Mouse (Mus musculus) heart, postnatal 14 days (tissue): ENCODE data around the gene Gm3417. TPM values are rescaled to one million over a fixed set of nuclear protein-coding genes. Genes with fewer than 3 reads are reported as not detected.
"Not testable (repeated sequence)": the region's sequence is repeated elsewhere in the genome, so short reads cannot be mapped to it uniquely, and the experiment has no call there.

Experiments used
- DNase-seq, 2 experiments: peaks; one replicate each; pipeline ENCODE4 v3.0.0; 2021 to 2022
- intact Hi-C: fragments of 180-260 bp; cut with DNase I; formaldehyde crosslinking; loops from one replicate; pipeline ENCODE4 v1.15.1; 2025
- total RNA-seq, 2 experiments: library from RNA; stranded (reverse); gene quantifications; 2 replicates each; pipeline ENCODE4 v1.2.3; 2021

Gene Gm3417
- total RNA-seq, 2 experiments from 2014 or later: not detected

- DNase-seq: no peak
- intact Hi-C loops: no loop called here
These were observed 18.6 kb downstream of the Gm3417 start for GRCm38 (mm10) chr17:14959979-14960378.

- intact Hi-C loops: no loop called here
- no peak for DNase-seq
These were observed 19.8 kb downstream of the Gm3417 start for GRCm38 (mm10) chr17:14958686-14959327.

GRCm38 (mm10) chr17:14953452-14953851 lies 25.1 kb downstream of the Gm3417 start:
- DNase-seq: peak in 1 of 2 experiments; percentile 5
- intact Hi-C loops: no loop called here

- DNase-seq: no peak
- intact Hi-C loops: no loop called here
These were observed 29.3 kb downstream of the Gm3417 start for GRCm38 (mm10) chr17:14949161-14949827.

GRCm38 (mm10) chr17:14944551-14944950 lies 34.0 kb downstream of the Gm3417 start:
- no peak for DNase-seq
- intact Hi-C loops: no loop called here

GRCm38 (mm10) chr17:14943729-14944059 lies 34.9 kb downstream of the Gm3417 start:
- intact Hi-C loops: no loop called here
- DNase-seq: no peak

GRCm38 (mm10) chr17:14943009-14943728 lies 35.4 kb downstream of the Gm3417 start, which contains the start of the genes Wdr27 and 1600012H06Rik:
Gene Wdr27, minus strand, starts transcription at chr17:14943158.
Gene 1600012H06Rik, plus strand, starts transcription at chr17:14943184.
- peak; percentile 99 to 100 for DNase-seq
- intact Hi-C loops: no loop called here

- DNase-seq, intact Hi-C loops: not testable (repeated sequence)
These were observed 36.4 kb downstream of the Gm3417 start for GRCm38 (mm10) chr17:14942181-14942580.

- intact Hi-C loops: no loop called here
- no peak for DNase-seq
These were observed 42.6 kb downstream of the Gm3417 start for GRCm38 (mm10) chr17:14935841-14936605.

GRCm38 (mm10) chr17:14935280-14935679 lies 43.3 kb downstream of the Gm3417 start:
- intact Hi-C loops, DNase-seq: not testable (repeated sequence)

- no peak for DNase-seq
- intact Hi-C loops: no loop called here
These were observed 47.1 kb downstream of the Gm3417 start for GRCm38 (mm10) chr17:14931469-14931868.

- intact Hi-C loops: no loop called here
- no peak for DNase-seq
These were observed 47.9 kb downstream of the Gm3417 start for GRCm38 (mm10) chr17:14930697-14931096.

- intact Hi-C loops: no loop called here
- no peak for DNase-seq
These were observed 50.0 kb downstream of the Gm3417 start for GRCm38 (mm10) chr17:14928631-14929030.

- intact Hi-C loops: no loop called here
- no peak for DNase-seq
These were observed 50.9 kb downstream of the Gm3417 start for GRCm38 (mm10) chr17:14927644-14928218.

GRCm38 (mm10) chr17:14921582-14921981 lies 57.0 kb downstream of the Gm3417 start:
- no peak for DNase-seq
- intact Hi-C loops: no loop called here

GRCm38 (mm10) chr17:14917866-14918265 lies 60.7 kb downstream of the Gm3417 start:
- intact Hi-C loops: no loop called here
- DNase-seq: no peak

- intact Hi-C loops: no loop called here
- no peak for DNase-seq
These were observed 64.2 kb downstream of the Gm3417 start for GRCm38 (mm10) chr17:14914401-14914800.
